Mouse (Mus musculus): ENCODE measurements around the gene Fnip1.

- TF ChIP-seq CTCF (IDR thresholded peaks at IDR 0.05; ENCODE audit: insufficient read depth, low read length) = no peak
- TF ChIP-seq POLR2A (IDR thresholded peaks at IDR 0.05; ENCODE audit: borderline replicate concordance, extremely low read depth, low read depth, low read length) = no peak
These were observed 8.8 kb upstream of the Fnip1 start for GRCm38 (mm10) chr11:54429224-54429623.
